Mouse (Mus musculus) lung, embryonic 16.5 days (tissue): ENCODE measurements around the gene Mansc1. TPM values are rescaled to one million over a fixed set of nuclear protein-coding genes. Genes with fewer than 3 reads are reported as not detected.

Experiments used
- ATAC-seq: fragments of 200-750 bp; cut with Nextera tagmentation; 2 replicates; pipeline ENCODE4 v1.8.0; 2017; ENCODE audit warnings: low read depth, mild to moderate bottlenecking, moderate library complexity
- H3K27ac ChIP-seq: fragments of 300-500 bp; sonication (generic); 2 replicates; pipeline ENCODE4 v1.5.1; 2014; ENCODE audit warnings: mild to moderate bottlenecking, control low read depth, low read length
- H3K27me3 ChIP-seq: fragments of 300-500 bp; sonication (generic); 2 replicates; pipeline ENCODE4 v1.6.1; 2014; ENCODE audit warnings: low read depth, low read length, mixed read lengths; ENCODE audit not compliant: control insufficient read depth, insufficient read depth
- H3K36me3 ChIP-seq: fragments of 300-500 bp; sonication (generic); 2 replicates; pipeline ENCODE4 v1.6.1; 2014; ENCODE audit warnings: low read length; ENCODE audit not compliant: control insufficient read depth, insufficient read depth
- H3K4me1 ChIP-seq: fragments of 300-500 bp; sonication (generic); replicated peaks from 2 replicates; pipeline ENCODE4 v1.6.1; 2014; ENCODE audit warnings: low read length, mixed read lengths; ENCODE audit not compliant: control insufficient read depth, insufficient read depth
- H3K4me2 ChIP-seq: fragments of 300-500 bp; sonication (generic); 2 replicates; pipeline ENCODE4 v1.6.1; 2014; ENCODE audit warnings: low read depth, low read length, control low read depth
- H3K4me3 ChIP-seq: fragments of 300-500 bp; sonication (generic); 2 replicates; pipeline ENCODE4 v1.5.1; 2014; ENCODE audit warnings: mild to moderate bottlenecking, low read length, control low read depth
- H3K9ac ChIP-seq: fragments of 300-500 bp; sonication (generic); 2 replicates; pipeline ENCODE4 v1.6.1; 2014; ENCODE audit warnings: low read length, control low read depth
- H3K9me3 ChIP-seq: fragments of 300-500 bp; sonication (generic); 2 replicates; pipeline ENCODE4 v1.6.1; 2016; ENCODE audit warnings: low read length; ENCODE audit not compliant: control insufficient read depth
- WGBS: fragments of 180-500 bp; shearing (Covaris S2); extraction: QIAGEN DNeasy Blood & Tissue Kit; methylation state at CpG from one replicate; pipeline ENCODE4 v1.1.7; 2014; 5-methylcytosine and 5-hydroxymethylcytosine counted together
- polyA plus RNA-seq: library from polyadenylated mRNA; unstranded; fragments of >200 nt; fragmentation: Nextera tagmentation; extraction: Ambion mirVana; gene quantifications from 2 replicates; pipeline ENCODE4 v1.2.1, GENCODE M21; 2015

Gene Mansc1
- polyA plus RNA-seq, 1 experiment from 2014 or later = 9.8 TPM

DNA sequence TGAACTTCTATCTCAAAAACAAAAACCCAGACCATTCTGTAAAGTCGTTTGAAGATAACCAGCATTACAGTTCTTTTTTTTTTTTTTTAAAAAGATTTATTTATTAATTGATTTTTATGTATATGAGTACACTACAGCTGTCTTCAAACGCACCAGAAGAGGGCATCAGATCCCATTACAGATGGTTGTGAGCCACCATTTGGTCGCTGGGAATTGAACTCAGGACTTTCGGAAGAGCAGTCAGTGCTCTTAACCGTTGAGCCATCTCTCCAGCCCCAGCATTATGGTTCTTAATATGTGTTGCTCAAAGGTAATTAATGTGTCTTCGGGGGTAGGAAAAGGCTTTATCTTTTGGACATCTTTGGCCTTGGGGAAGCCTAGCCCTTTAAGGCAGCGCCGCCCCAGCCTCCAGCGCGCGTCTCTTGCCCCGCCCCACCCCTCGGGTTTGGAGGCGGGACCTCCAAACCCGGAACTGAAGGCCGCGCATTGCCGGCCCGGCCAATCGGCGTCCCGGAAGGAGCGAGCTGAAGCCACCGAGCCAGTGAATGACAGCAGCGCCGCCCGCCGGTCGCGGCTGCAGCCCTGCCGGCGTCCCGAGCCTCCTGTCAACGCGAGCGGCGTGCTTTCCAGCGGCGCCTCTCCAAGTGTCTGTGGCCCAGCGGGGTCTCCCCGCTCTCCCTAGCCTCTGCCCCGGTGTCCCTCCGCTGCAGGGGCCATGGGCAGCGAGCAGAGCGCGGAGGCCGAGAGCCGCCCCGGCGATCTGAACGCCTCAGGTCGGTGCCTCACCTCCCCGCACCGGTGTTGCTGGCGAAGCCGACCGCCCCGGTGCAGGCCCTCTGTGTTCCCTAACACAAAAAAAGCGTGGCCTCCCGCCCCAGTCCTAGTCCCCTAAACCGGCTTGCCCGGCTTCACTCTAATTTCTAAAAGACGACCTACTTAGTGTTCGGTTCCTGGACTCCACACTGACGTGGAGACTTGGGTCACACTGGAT, 8.5 kb upstream of the Mansc1 start:
- no peaks in the 10 kb centered on the region for H3K36me3 ChIP-seq
- peak overlapping the region; percentile 90 for H3K4me3 ChIP-seq
- peak overlapping the region; percentile 65 for H3K27ac ChIP-seq
- peaks cover 7% of the 10 kb centered on the region; the same call in 1 of the 2 replicates for H3K4me1 ChIP-seq
- 2% methylated on average over 64 of the region's 65 CpGs for WGBS
- no peaks in the 10 kb centered on the region for H3K9me3 ChIP-seq
- peak overlapping the region; percentile 85 for H3K4me2 ChIP-seq
- no peaks in the 10 kb centered on the region for H3K27me3 ChIP-seq
- peak; percentile 100 for ATAC-seq
- H3K9ac ChIP-seq = peak overlapping the region; percentile 91

GRCm38 (mm10) chr6:134639900-134640299, 7.6 kb upstream of the Mansc1 start:
- Histone ChIP-seq H3K36me3 (no peaks in the 10 kb centered on the region), H3K27me3 (no peaks in the 10 kb centered on the region), H3K9ac (no peak overlapping the region), H3K4me2 (no peak overlapping the region), H3K9me3 (no peaks in the 10 kb centered on the region), H3K4me3 (no peak overlapping the region), H3K27ac (no peak overlapping the region), H3K4me1 (peaks cover 7% of the 10 kb centered on the region; the same call in 1 of the 2 replicates)
- WGBS = 91% methylated on average over 1 of the region's 1 CpGs
- ATAC-seq = no peak

GRCm38 (mm10) chr6:134639210-134639609, 6.9 kb upstream of the Mansc1 start, which contains the start of gene Borcs5:
Gene Borcs5 (plus strand): TSS chr6:134639510.
- Histone ChIP-seq H3K27ac (no peak within 1 kb of the TSS), H3K27me3 (no peaks in the 10 kb centered on the region), H3K36me3 (no peaks in the 10 kb centered on the region), H3K4me3 (no peak within 1 kb of the TSS), H3K4me1 (peaks cover 7% of the 10 kb centered on the region; the same call in 1 of the 2 replicates), H3K9ac (no peak within 1 kb of the TSS), H3K9me3 (no peaks in the 10 kb centered on the region), H3K4me2 (no peak within 1 kb of the TSS)
- WGBS = 79% methylated on average over 3 of the region's 3 CpGs
- ATAC-seq = no peak

DNA sequence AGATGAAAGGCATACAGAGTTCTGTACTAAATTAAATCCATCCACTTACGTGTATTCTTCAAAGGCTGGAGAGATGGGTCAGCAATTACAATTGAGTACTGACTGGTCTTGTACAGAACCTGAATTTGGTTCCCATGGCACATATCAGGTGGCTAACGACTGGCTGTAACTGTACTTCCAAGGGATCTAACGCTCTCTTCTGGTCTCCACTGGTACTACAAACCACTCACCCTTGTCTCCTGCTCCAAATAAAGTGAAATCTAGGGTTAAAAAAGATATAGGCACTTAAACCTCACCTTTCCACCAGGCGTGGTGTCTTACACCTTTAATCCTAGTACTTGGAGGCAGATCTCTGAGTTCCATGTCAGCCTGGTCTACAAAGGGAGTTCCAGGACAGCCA, 4.2 kb upstream of the Mansc1 start:
- H3K4me1 ChIP-seq = peaks cover 11% of the 10 kb centered on the region
- H3K4me2 ChIP-seq = no peak overlapping the region
- no peaks in the 10 kb centered on the region for H3K36me3 ChIP-seq
- 55% methylated on average over 4 of the region's 4 CpGs for WGBS
- no peak overlapping the region for H3K4me3 ChIP-seq
- H3K9me3 ChIP-seq = no peaks in the 10 kb centered on the region
- H3K27me3 ChIP-seq = peaks cover 3% of the 10 kb centered on the region; the same call in 1 of the 2 replicates
- no peak for ATAC-seq
- no peak overlapping the region for H3K9ac ChIP-seq
- H3K27ac ChIP-seq = no peak overlapping the region

DNA sequence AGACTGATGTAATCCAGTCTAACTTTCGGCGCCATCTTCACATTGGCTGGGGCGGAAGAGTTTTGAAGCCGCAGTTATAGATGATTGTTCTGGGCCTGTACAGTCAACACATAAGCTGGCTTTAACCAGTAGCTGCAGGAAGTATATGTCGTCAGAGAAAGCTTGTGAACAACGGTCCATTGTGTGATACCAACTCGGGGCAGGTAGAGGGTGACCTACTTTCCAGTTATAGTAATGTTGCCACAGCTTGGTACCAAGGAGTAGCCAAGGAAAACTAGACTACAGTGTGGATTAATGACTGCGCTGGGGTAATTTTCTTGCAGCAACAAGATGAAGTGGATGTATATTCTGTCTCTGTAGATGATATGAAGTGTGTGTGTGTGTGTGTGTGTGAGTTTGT, 1.3 kb upstream of the Mansc1 start:
- no peak overlapping the region for H3K27ac ChIP-seq
- peaks cover 9% of the 10 kb centered on the region; the same call in 1 of the 2 replicates for H3K4me1 ChIP-seq
- 72% methylated on average over 8 of the region's 8 CpGs for WGBS
- no peak for ATAC-seq
- no peaks in the 10 kb centered on the region for H3K36me3 ChIP-seq
- H3K27me3 ChIP-seq = peaks cover 3% of the 10 kb centered on the region; the same call in 1 of the 2 replicates
- H3K4me2 ChIP-seq = no peak overlapping the region
- H3K9ac ChIP-seq = no peak overlapping the region
- H3K9me3 ChIP-seq = no peaks in the 10 kb centered on the region
- H3K4me3 ChIP-seq = no peak overlapping the region

DNA sequence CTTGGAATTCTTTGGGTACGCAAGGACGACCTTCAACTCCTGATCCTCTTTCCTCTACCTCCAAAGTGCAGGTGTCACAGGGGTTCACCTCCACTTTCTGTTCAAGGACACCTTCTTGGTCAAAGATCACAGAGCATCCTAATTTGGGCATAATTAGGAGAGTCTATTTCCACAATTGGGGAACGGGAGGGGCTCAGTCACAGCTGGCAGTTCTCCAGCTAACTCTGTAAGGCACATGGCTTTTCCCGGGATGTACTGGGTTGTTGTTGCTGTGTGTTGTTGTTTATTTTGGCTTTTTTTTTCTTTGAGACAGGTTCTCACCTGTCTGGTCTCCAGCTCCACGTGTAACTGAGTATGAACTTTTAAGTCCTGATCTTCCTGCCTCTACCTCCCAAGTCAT, 468 bp upstream of the Mansc1 start:
- Histone ChIP-seq H3K4me3 (peak overlapping the region; percentile 68), H3K4me1 (peaks cover 9% of the 10 kb centered on the region; the same call in 1 of the 2 replicates), H3K36me3 (no peaks in the 10 kb centered on the region), H3K27me3 (peaks cover 3% of the 10 kb centered on the region; the same call in 1 of the 2 replicates), H3K9me3 (no peaks in the 10 kb centered on the region), H3K4me2 (peak overlapping the region; percentile 89), H3K9ac (peak overlapping the region; percentile 82), H3K27ac (no peak overlapping the region)
- ATAC-seq = no peak
- 25% methylated on average over 5 of the region's 5 CpGs for WGBS

- 0 out of 2 replicates have a peak overlapping the region, but pooled peaks have one; percentile 7 for H3K27ac ChIP-seq
- peaks cover 9% of the 10 kb centered on the region; the same call in 1 of the 2 replicates for H3K4me1 ChIP-seq
- 0 out of 2 replicates have a peak, but pooled peaks have one; percentile 40 for ATAC-seq
- no peaks in the 10 kb centered on the region for H3K9me3 ChIP-seq
- H3K4me2 ChIP-seq = no peak overlapping the region
- no peak overlapping the region for H3K4me3 ChIP-seq
- H3K36me3 ChIP-seq = no peaks in the 10 kb centered on the region
- H3K27me3 ChIP-seq = peaks cover 3% of the 10 kb centered on the region; the same call in 1 of the 2 replicates
- no peak overlapping the region for H3K9ac ChIP-seq
- WGBS = 63% methylated on average over 9 of the region's 9 CpGs
Measured at GRCm38 (mm10) chr6:134630447-134630846, 1.8 kb downstream of the Mansc1 start.

- no peak for ATAC-seq
- Histone ChIP-seq H3K27me3 (no peaks in the 10 kb centered on the region), H3K36me3 (no peaks in the 10 kb centered on the region), H3K27ac (no peak overlapping the region), H3K4me3 (no peak overlapping the region), H3K9me3 (no peaks in the 10 kb centered on the region), H3K9ac (no peak overlapping the region), H3K4me2 (no peak overlapping the region), H3K4me1 (no peaks in the 10 kb centered on the region)
- 75% methylated on average over 1 of the region's 1 CpGs for WGBS
Measured at GRCm38 (mm10) chr6:134626564-134626963, 5.7 kb downstream of the Mansc1 start.

GRCm38 (mm10) chr6:134625431-134625830, 6.9 kb downstream of the Mansc1 start:
- Histone ChIP-seq H3K4me3 (no peak overlapping the region), H3K9ac (no peak overlapping the region), H3K27me3 (no peaks in the 10 kb centered on the region), H3K27ac (no peak overlapping the region), H3K4me1 (peaks cover 3% of the 10 kb centered on the region; the same call in 1 of the 2 replicates), H3K36me3 (no peaks in the 10 kb centered on the region; the same call in 1 of the 2 replicates), H3K9me3 (no peaks in the 10 kb centered on the region), H3K4me2 (no peak overlapping the region)
- ATAC-seq = no peak
- 66% methylated on average over 12 of the region's 12 CpGs for WGBS
